Mouse (Mus musculus) adrenal gland, postnatal 10 days (tissue): ENCODE results near the gene Ccar1. TPM values are rescaled to one million over a fixed set of nuclear protein-coding genes. Genes with fewer than 3 reads are reported as not detected.
"Not testable (repeated sequence)": the region's sequence is repeated elsewhere in the genome, so short reads cannot be mapped to it uniquely, and the experiment has no call there.

Experiments
- DNase-seq: peaks from one replicate; pipeline ENCODE4 v3.0.0; 2021; ENCODE audit warnings: mixed read lengths
- total RNA-seq, 2 experiments: library from RNA; stranded (reverse); gene quantifications; 2 replicates each; pipeline ENCODE4 v1.2.3; 2021

The Ccar1 gene
- total RNA-seq, 2 experiments from 2014 or later, result 67.4 to 75.2 TPM

DNA sequence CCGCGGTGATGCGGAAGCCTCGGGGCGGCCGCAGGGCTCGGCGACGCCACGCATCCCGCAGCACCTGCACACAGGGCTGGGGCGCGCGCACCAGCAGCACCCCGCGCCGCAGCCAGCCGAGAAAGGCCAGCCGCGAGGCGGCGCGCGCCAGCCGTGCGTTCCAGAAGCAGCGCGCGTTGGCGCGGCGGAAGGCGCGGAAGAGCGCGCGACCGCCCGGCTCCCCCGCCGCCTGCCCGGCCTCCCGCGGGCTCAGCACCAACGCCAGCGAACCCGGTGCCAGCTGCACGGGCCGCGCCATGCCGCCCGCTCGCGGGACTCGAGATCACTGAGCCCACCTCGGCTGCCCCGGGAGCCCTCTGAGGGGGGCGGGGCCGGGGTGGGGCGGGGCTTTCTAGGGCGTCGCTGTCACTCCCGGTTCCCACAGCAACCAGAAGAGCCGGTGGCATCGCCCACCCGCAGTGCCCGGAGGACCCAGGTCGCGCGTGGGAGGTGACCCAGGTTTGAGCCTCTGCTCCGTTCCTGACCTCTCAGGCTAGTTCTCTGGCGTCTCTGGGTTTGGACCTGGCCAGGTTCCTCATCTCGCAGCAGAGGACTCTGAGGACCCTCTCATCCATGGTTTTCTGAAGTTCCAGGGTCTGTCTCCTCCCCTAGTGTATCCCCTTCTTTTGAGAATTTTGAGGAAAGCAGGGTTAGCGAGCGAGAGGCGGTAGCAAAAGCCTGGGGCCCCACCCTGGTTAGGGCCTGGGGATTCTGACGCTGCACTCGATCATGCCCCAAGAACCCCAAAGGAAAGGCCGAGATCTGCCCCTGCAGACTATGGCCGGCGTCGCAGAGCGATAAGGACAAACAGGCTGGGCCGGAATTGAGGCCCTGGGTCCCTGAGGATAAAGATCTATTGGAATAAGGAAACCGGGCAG is 66.1 kb downstream of the Ccar1 start, which contains the start of gene Stox1:
Gene Stox1 (minus strand): TSS at position 358 of the 917 bp plus-strand sequence.
- peak; percentile 75 for DNase-seq

DNA sequence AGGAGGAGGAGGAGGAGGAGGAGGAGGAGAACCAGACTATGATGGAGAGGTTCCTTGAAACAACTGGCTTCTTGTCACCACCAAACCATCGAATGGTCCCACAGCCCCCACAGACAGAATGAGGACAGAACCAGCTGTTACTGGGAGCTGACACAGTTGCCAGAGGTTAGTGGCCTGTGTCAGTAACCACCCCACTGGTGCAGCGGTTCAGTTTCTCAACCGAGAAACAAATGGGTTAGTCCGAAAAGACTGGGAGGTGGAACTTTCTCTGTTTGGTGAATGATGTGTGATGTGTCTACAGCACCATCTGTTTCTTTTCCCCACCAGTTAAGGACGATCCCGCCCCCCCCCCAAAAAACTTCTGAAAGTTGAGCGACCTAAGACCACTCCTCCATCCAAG is 67.2 kb downstream of the Ccar1 start:
- DNase-seq, result no peak

DNA sequence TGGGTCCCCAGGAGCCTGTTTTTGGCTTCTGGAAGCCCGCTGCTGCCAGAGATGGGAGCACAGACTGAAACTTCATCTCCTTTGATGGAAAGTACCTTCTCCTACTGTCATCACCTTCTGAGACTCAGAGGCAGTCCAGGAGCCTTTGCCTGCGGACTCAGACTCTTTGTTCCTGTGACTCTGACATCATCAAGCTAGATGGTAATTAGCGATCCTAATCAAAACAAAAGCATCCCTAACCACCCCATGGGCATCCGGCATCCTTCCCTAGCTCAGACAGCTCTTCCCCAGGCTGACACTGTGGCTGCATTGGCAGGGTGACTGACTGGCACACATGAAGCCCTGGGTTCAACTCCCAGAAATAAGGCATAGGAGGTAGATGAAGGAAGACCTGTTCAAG is 69.4 kb downstream of the Ccar1 start:
- DNase-seq, result no peak

DNA sequence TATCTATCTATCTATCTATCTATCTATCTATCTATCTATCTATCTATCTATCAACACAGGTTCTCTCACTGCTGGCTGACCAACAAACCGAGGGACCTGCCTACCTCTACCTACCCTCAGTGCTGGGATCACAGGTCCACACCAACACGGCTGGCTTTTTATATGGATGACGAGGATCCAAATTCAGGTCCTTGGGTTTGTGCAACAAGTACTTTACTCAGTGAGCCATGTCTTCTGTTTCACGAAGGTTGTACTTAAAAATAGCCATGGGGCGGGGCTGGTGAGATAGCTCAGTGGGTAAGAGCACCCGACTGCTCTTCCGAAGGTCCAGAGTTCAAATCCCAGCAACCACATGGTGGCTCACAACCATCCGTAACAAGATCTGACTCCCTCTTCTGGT is 71.5 kb downstream of the Ccar1 start:
- DNase-seq, result not testable (repeated sequence)

DNA sequence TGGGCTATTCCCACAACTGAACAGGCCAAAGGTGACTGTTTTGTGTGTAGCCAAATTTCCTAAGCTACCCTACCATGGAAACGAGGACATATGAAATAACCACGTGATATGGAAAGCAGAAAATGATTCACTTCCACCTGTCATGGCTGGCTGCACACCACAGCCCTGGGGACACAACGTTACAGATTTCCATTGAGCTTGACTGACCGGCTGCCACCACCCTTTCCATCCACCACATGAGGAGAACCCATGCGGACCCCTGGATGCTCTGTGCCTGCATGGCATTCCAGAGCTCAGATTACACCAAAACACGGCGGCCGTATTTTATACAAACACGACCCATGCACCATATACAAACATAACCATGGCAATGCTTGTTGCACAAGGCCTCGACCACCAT is 78.6 kb downstream of the Ccar1 start:
- DNase-seq, result no peak

DNA sequence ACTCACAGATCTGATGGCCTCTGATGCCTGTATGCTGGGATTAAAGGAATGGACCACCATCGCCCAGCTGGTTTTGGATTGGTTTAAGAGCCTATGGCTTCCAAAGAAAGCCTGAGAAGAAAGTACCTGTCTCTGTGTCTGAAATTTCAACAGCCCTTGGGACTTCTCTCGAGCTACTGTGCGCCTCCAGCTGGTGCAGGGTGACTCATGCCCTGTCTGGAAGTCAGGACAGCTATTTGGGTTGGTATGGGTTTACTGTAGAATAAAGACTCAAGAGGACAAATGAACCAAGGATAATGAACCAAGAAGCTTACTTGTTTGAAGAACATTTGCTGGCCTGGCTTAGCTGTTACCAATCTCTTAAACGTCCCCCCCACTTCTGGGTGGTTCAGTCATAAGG is 88.5 kb downstream of the Ccar1 start:
- DNase-seq, result no peak

DNA sequence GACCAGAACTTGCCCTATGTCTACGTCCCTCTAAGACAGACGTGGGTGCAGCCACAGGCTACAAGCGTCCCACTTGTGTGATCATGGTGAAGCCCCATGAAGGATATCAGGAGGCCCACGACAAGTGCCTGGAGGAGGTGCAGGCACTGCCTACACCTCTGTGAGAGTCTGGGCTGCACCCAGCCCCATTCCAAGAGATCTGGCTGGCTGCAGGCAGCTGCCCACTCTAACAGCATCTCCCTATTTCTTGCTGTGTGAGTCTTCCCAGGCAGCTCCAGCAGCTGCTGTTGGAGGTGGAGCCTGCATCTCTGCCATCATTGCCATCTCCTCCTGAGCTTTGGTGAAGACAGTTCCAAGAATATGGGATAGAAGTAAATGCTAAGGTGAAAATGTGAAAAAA is 89.7 kb downstream of the Ccar1 start:
- DNase-seq, result no peak

Other genes with a start within 250 kb of the Ccar1 start
- gene Kif1bp, start 213.8 kb downstream of the Ccar1 start, total RNA-seq, result 10 to 100 TPM; 35.0 to 36.9 TPM
- 10 to 100 TPM; 52.2 to 54.8 TPM for gene Ddx21, start 190.0 kb downstream of the Ccar1 start, total RNA-seq
- gene Ddx50, start 141.1 kb downstream of the Ccar1 start, total RNA-seq, result 100 to 1,000 TPM; 115 to 120 TPM
- 1 to 10 TPM; 1.1 to 1.8 TPM for gene Stox1, start 66.2 kb downstream of the Ccar1 start, total RNA-seq
- 10 to 100 TPM in 1 of 2 experiments, 1 to 10 TPM in 1; 7.3 to 12.8 TPM for gene Tet1, start 116.7 kb upstream of the Ccar1 start, total RNA-seq
- 10 to 100 TPM; 41.5 to 45.3 TPM for gene Slc25a16, start 128.3 kb upstream of the Ccar1 start, total RNA-seq
- gene Dna2, start 154.7 kb upstream of the Ccar1 start, total RNA-seq, result 1 to 10 TPM; 3.7 to 6.7 TPM
- gene Rufy2, start 187.9 kb upstream of the Ccar1 start, total RNA-seq, result 10 to 100 TPM; 14.8 to 30.7 TPM
- gene Hnrnph3, start 231.9 kb upstream of the Ccar1 start, total RNA-seq, result 10 to 100 TPM; 36.4 to 51.7 TPM
- gene Pbld2, start 232.0 kb upstream of the Ccar1 start, total RNA-seq, result 1 to 10 TPM; 3.2 to 6.4 TPM